Mouse (Mus musculus) adrenal gland, adult 8-10 months (tissue): Measurements from ENCODE around the gene Gfy. TPM values are rescaled to one million over a fixed set of nuclear protein-coding genes. Genes with fewer than 3 reads are reported as not detected.
"Not testable (repeated sequence)": the region's sequence is repeated elsewhere in the genome, so short reads cannot be mapped to it uniquely, and the experiment has no call there.

Source experiments
- DNase-seq: peaks from one replicate; pipeline ENCODE4 v3.0.0; 2022
- total RNA-seq, 4 experiments: library from RNA; stranded (reverse); gene quantifications; 2 replicates each; pipeline ENCODE4 v1.2.4; 2022

The Gfy gene
- total RNA-seq, 4 experiments from 2014 or later: not detected

- no peak for DNase-seq
Observed at GRCm38 (mm10) chr7:45165701-45166100, 13.7 kb downstream of the Gfy start.

- no peak for DNase-seq
Observed at GRCm38 (mm10) chr7:45164833-45165232, 14.5 kb downstream of the Gfy start.

- no peak for DNase-seq
Observed at GRCm38 (mm10) chr7:45163735-45164490, 15.5 kb downstream of the Gfy start, which contains the start of gene Slc17a7. Gene Slc17a7, plus strand, starts transcription at chr7:45163949.

GRCm38 (mm10) chr7:45162996-45163615, 16.3 kb downstream of the Gfy start:
- no peak for DNase-seq

GRCm38 (mm10) chr7:45162551-45162950, 16.8 kb downstream of the Gfy start:
- DNase-seq: no peak

GRCm38 (mm10) chr7:45161612-45162473, 17.5 kb downstream of the Gfy start:
- peak; percentile 76 for DNase-seq

GRCm38 (mm10) chr7:45160866-45161265, 18.5 kb downstream of the Gfy start:
- DNase-seq: no peak

GRCm38 (mm10) chr7:45160316-45160800, 19.0 kb downstream of the Gfy start:
- no peak for DNase-seq

GRCm38 (mm10) chr7:45158991-45159390, 20.4 kb downstream of the Gfy start:
- DNase-seq: no peak

GRCm38 (mm10) chr7:45157459-45157858, 21.9 kb downstream of the Gfy start:
- DNase-seq: no peak

GRCm38 (mm10) chr7:45156206-45156605, 23.2 kb downstream of the Gfy start:
- no peak for DNase-seq

GRCm38 (mm10) chr7:45155590-45155989, 23.8 kb downstream of the Gfy start:
- DNase-seq: no peak

GRCm38 (mm10) chr7:45154993-45155514, 24.3 kb downstream of the Gfy start:
- no peak for DNase-seq

GRCm38 (mm10) chr7:45154096-45154992, 25.0 kb downstream of the Gfy start, which contains the start of the genes Pih1d1 and Aldh16a1:
Gene Pih1d1, plus strand, starts transcription at chr7:45154303.
Gene Aldh16a1, minus strand, starts transcription at chr7:45154584.
- DNase-seq: peak; percentile 93

- DNase-seq: no peak
Observed at GRCm38 (mm10) chr7:45153586-45153985, 25.8 kb downstream of the Gfy start.

GRCm38 (mm10) chr7:45153052-45153451, 26.3 kb downstream of the Gfy start:
- DNase-seq: not testable (repeated sequence)

GRCm38 (mm10) chr7:45151303-45151702, 28.1 kb downstream of the Gfy start:
- DNase-seq: no peak

GRCm38 (mm10) chr7:45150321-45150720, 29.0 kb downstream of the Gfy start:
- no peak for DNase-seq

GRCm38 (mm10) chr7:45149545-45149944, 29.8 kb downstream of the Gfy start:
- no peak for DNase-seq

GRCm38 (mm10) chr7:45148534-45149098, 30.8 kb downstream of the Gfy start:
- DNase-seq: no peak

- no peak for DNase-seq
Observed at GRCm38 (mm10) chr7:45147899-45148298, 31.5 kb downstream of the Gfy start.
